Mouse (Mus musculus) olfactory bulb, adult 2 months (tissue): ENCODE results near the gene Trpm8.

Source experiments
- CTCF ChIP-seq: fragments of 200-500 bp; IDR thresholded peaks from 2 replicates; pipeline ENCODE4 v1.5.1; 2012; ENCODE audit warnings: low read depth, mild to moderate bottlenecking, low read length, moderate library complexity; ENCODE audit not compliant: insufficient read depth
- POLR2A ChIP-seq: fragments of 200-500 bp; IDR thresholded peaks from 2 replicates; pipeline ENCODE4 v1.6.1; 2012; ENCODE audit warnings: mild to moderate bottlenecking, low read depth, low read length, moderate library complexity; ENCODE audit not compliant: insufficient read depth

GRCm38 (mm10) chr1:88275698-88276523, 1.6 kb upstream of the Trpm8 start:
- TF ChIP-seq CTCF = no peak
- no peak for TF ChIP-seq POLR2A
